Mouse (Mus musculus) B cell, adult (primary cell): ENCODE measurements around the gene Olfr68. TPM values are rescaled to one million over a fixed set of nuclear protein-coding genes. Genes with fewer than 3 reads are reported as not detected.

Source experiments
- total RNA-seq: library from RNA; stranded (reverse); gene quantifications from 4 replicates; pipeline ENCODE4 v1.2.4, GENCODE M21; 2023; ENCODE audit not compliant: inconsistent age

The Olfr68 gene
- total RNA-seq, result not detected in 4 replicates

DNA sequence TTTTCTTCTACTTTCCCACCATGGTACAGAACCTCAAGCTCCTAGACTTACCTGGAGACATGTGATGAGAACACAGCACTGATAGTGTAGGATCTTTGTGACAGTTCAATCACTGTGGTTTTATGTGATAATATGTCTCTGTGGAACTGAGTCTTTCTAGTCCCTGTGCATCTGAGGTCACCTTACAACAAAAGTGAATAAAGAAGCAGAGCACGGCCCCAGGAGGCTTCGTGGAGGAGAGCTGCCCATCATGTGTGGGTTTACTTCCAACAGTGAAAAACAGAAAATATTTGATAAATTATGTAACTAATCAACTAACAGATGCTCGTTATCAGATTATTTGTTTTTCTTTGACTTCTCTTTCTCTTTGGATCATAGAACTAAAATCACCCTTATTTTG lies at the start of gene Olfr68:
Gene Olfr68 (minus strand): TSS at position 101 of the 400 bp plus-strand sequence.

DNA sequence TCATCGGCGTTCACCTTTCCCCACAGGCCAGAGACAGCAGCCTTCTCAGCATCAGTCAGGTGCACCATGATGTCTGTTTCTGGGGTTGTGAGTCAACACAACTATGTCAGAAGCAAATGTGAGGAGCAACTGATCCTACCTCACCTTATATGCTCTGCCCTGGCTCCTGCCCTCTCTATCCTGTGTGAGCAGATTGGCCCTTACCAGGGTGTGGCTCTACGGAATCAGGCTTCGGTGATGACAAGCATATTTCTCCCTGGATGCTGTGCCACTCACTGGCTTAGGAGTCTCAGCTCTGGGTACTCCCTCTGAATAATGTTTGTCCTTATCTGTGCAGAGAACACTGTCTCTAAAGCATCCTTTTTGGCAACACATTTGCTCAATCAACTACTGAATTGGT lies 48.3 kb upstream of the Olfr68 start, which contains the start of gene Hbb-bs:
Gene Hbb-bs (minus strand): TSS at position 289 of the 400 bp plus-strand sequence.

DNA sequence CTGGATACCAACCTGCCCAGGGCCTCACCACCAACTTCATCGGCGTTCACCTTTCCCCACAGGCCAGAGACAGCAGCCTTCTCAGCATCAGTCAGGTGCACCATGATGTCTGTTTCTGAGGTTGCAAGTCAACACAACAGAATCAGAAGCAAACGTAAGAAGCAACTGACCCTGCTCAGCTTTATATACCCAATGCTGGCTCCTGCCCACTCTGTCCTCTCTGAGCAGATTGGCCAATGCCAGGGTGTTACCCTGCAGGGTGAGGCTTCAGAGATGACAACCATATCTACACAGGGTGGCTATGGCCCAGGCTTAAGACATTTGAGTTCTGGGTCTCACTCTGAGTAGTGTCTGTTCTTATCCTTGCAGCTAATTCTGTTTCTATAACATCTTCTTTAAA lies 34.3 kb upstream of the Olfr68 start, which contains the start of gene Hbb-bt:
Gene Hbb-bt (minus strand): TSS at position 231 of the 400 bp plus-strand sequence.

DNA sequence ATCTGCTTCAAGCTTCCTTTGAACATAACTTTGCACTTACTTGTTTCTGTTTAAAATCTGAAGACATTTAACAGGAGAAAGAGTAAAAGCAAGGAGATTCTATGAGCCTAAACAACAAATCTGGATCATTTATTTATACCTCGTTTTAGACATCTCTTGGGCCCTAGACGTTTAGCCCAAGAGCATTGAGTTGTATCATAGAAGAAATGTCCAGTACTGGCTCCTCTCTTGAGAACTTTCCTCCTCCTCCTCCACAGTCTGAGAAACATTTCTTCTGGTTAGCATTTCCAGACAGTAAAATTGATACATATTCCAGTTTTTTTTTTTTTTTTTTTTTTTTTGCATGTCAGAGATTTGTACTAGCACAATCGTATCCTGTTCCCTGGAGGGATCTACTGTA lies 12.2 kb upstream of the Olfr68 start, which contains the start of gene Olfr67:
Gene Olfr67 (minus strand): TSS at position 101 of the 400 bp plus-strand sequence.

DNA sequence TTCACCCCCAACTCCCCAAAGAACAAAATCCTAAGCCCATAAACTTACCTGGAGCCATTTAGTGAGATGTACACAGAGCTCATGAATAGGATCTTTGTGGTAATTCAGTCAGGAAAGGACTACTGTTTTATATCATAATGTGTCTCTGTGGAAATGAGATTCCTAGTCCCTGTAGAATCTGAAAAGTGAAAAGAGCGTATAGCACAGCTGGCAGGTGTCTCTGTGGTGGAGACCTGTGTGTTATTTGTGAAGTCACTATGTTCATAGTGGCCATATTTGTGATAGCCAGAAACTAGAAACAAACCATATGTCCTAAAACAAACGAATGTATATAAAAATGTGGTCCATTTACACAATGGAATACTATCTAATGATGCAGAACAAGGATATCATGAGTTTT lies 8.0 kb downstream of the Olfr68 start, which contains the start of gene Olfr69:
Gene Olfr69 (minus strand): TSS at position 101 of the 400 bp plus-strand sequence.

DNA sequence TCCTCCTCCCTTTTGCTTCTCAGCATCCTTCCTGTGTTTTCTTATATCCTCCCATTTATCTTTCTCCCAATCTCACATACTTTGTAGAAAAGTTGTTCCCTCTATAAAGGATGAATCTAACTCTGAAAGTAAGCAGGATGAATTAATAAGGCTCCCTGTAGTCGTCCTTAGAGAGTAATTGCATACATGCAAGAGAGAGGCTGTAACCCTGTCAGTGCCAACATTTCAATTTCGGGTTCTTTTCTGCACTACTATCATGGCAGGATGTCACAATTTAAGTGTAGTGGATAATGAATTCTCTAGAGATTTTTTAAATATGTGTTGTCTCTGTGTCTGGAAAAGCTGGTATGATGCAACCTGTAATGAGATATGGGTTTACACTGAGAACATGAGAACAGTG lies 22.3 kb downstream of the Olfr68 start, which contains the start of gene Olfr630:
Gene Olfr630 (minus strand): TSS at position 101 of the 400 bp plus-strand sequence.

DNA sequence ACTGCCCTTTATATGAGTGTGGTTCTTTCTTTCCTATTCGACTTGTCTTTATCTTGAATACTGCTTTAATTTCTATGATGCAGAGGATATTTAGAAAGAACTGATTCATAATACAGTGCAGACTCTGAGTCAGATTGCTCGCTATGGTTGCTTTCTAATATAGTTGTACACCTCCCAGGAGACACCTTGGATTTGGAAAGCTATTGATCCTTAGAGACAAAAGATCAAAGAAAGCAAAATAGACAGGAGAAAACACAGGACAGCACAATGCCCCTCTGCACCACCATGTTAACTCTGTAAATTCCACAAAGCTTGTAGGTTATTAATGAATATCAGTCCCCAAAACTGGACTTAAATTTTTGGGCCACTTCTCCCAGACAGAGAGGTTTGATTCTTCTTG lies 34.7 kb downstream of the Olfr68 start, which contains the start of gene Olfr629:
Gene Olfr629 (minus strand): TSS at position 101 of the 400 bp plus-strand sequence.

DNA sequence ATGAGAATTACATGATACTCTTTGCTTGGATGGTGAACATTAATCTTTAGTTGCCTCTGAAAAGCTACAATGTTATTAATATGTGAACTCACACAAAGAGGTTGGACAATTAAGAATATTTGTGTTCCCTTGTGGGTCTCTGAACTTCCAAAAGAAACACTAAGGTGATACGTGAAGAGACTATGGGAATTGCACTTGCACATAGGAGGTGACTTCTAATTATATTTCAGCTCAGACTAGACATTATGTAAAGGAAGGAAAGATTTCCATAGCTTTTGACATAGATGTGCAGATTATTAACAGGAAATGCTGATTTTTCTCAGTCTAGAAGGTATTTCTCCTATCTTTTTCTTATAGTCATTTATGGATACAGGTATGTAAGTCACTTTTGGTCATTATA lies 49.4 kb downstream of the Olfr68 start, which contains the start of gene Olfr628:
Gene Olfr628 (plus strand): TSS at position 301 of the 400 bp plus-strand sequence.

Other genes with a start within 250 kb of the Olfr68 start
- not detected in 4 replicates for gene Olfr612, start 237.0 kb downstream of the Olfr68 start, total RNA-seq
- not detected in 4 replicates for gene Olfr613, start 231.6 kb downstream of the Olfr68 start, total RNA-seq
- not detected in 4 replicates for gene Olfr615, start 223.6 kb downstream of the Olfr68 start, total RNA-seq
- not detected in 4 replicates for gene Olfr616, start 210.6 kb downstream of the Olfr68 start, total RNA-seq
- not detected in 4 replicates for gene Olfr617, start 206.6 kb downstream of the Olfr68 start, total RNA-seq
- gene Olfr618, start 189.6 kb downstream of the Olfr68 start, total RNA-seq, result not detected in 4 replicates
- gene Olfr619, start 179.1 kb downstream of the Olfr68 start, total RNA-seq, result not detected in 4 replicates
- gene Olfr620, start 167.2 kb downstream of the Olfr68 start, total RNA-seq, result not detected in 4 replicates
- not detected in 4 replicates for gene Olfr622, start 137.0 kb downstream of the Olfr68 start, total RNA-seq
- not detected in 4 replicates for gene Olfr623, start 116.0 kb downstream of the Olfr68 start, total RNA-seq
- not detected in 4 replicates for gene Olfr624, start 108.5 kb downstream of the Olfr68 start, total RNA-seq
- gene Olfr625-ps1, start 97.0 kb downstream of the Olfr68 start, total RNA-seq, result not detected in 4 replicates
- not detected in 4 replicates for gene Olfr243, start 65.0 kb downstream of the Olfr68 start, total RNA-seq
- gene Olfr628, start 49.3 kb downstream of the Olfr68 start, total RNA-seq, result not detected in 4 replicates
- not detected in 4 replicates for gene Olfr629, start 34.8 kb downstream of the Olfr68 start, total RNA-seq
- not detected in 4 replicates for gene Olfr630, start 22.4 kb downstream of the Olfr68 start, total RNA-seq
- gene Olfr69, start 8.1 kb downstream of the Olfr68 start, total RNA-seq, result not detected in 4 replicates
- gene Olfr67, start 12.1 kb upstream of the Olfr68 start, total RNA-seq, result not detected in 4 replicates
- 3.1 to 9.5 TPM (median 3.9 TPM) in 4 replicates for gene Hbb-bt, start 34.3 kb upstream of the Olfr68 start, total RNA-seq
- gene Hbb-bs, start 48.4 kb upstream of the Olfr68 start, total RNA-seq, result 5.7 to 29.6 TPM (median 17.0 TPM) in 4 replicates
- gene Hbb-bh2, start 60.8 kb upstream of the Olfr68 start, total RNA-seq, result not detected in 4 replicates
- gene Hbb-bh1, start 63.5 kb upstream of the Olfr68 start, total RNA-seq, result 0.94 TPM in 1 of 4 replicates, not detected in the others
- gene Hbb-y, start 73.5 kb upstream of the Olfr68 start, total RNA-seq, result not detected in 4 replicates
- gene Olfr66, start 106.6 kb upstream of the Olfr68 start, total RNA-seq, result not detected in 4 replicates
- not detected in 4 replicates for gene Olfr64, start 114.8 kb upstream of the Olfr68 start, total RNA-seq
- not detected in 4 replicates for gene Olfr65, start 123.8 kb upstream of the Olfr68 start, total RNA-seq
- not detected in 4 replicates for gene Olfr631, start 149.1 kb upstream of the Olfr68 start, total RNA-seq
- gene Olfr632, start 154.6 kb upstream of the Olfr68 start, total RNA-seq, result not detected in 4 replicates
- gene Olfr633, start 164.7 kb upstream of the Olfr68 start, total RNA-seq, result not detected in 4 replicates
- gene Olfr635, start 191.5 kb upstream of the Olfr68 start, total RNA-seq, result not detected in 4 replicates
- gene Olfr638, start 219.0 kb upstream of the Olfr68 start, total RNA-seq, result not detected in 4 replicates
- gene Olfr639, start 237.6 kb upstream of the Olfr68 start, total RNA-seq, result 0.16 TPM in 1 of 4 replicates, not detected in the others
- gene Olfr640, start 245.9 kb upstream of the Olfr68 start, total RNA-seq, result not detected in 4 replicates